Mouse (Mus musculus) lung, postnatal 0 days (tissue): ENCODE results near the gene Eif1ad. TPM values are rescaled to one million over a fixed set of nuclear protein-coding genes. Genes with fewer than 3 reads are reported as not detected.
A peak's percentile ranks its signal among the peaks of the same experiment; 100 is the strongest.

Experiments used
- ATAC-seq: fragments of 200-750 bp; cut with Nextera tagmentation; 2 replicates; pipeline ENCODE4 v1.8.0; 2017; ENCODE audit warnings: moderate library complexity
- DNase-seq: peaks from one replicate; pipeline ENCODE4 v3.0.0-alpha.2; 2016; ENCODE audit warnings: low spot score
- H3K27ac ChIP-seq: fragments of 300-500 bp; sonication (generic); 2 replicates; pipeline ENCODE4 v1.5.1; 2014; ENCODE audit warnings: antibody characterized with exemption, mild to moderate bottlenecking, low read length, mixed read lengths
- H3K27me3 ChIP-seq: fragments of 300-500 bp; sonication (generic); replicated peaks from 2 replicates; pipeline ENCODE4 v1.6.1; 2014; ENCODE audit warnings: low read length, mixed read lengths; ENCODE audit not compliant: insufficient read depth
- H3K36me3 ChIP-seq: fragments of 300-500 bp; sonication (generic); 2 replicates; pipeline ENCODE4 v1.6.1; 2014; ENCODE audit warnings: low read length, mixed read lengths; ENCODE audit not compliant: insufficient read depth
- H3K4me1 ChIP-seq: fragments of 300-500 bp; sonication (generic); 2 replicates; pipeline ENCODE4 v1.6.1; 2014; ENCODE audit warnings: antibody characterized with exemption, low read depth, low read length, mixed read lengths; ENCODE audit not compliant: insufficient read depth
- H3K4me2 ChIP-seq: fragments of 300-500 bp; sonication (generic); replicated peaks from 2 replicates; pipeline ENCODE4 v1.6.1; 2014; ENCODE audit warnings: low read depth, mild to moderate bottlenecking, low read length, moderate library complexity, mixed read lengths
- H3K4me3 ChIP-seq: fragments of 300-500 bp; sonication (generic); 2 replicates; pipeline ENCODE4 v1.5.1; 2014; ENCODE audit warnings: low read depth, low read length
- H3K9ac ChIP-seq: fragments of 300-500 bp; sonication (generic); replicated peaks from 2 replicates; pipeline ENCODE4 v1.6.1; 2014; ENCODE audit warnings: low read depth, mild to moderate bottlenecking
- H3K9me3 ChIP-seq: fragments of 300-500 bp; sonication (generic); 2 replicates; pipeline ENCODE4 v1.6.1; 2016; ENCODE audit warnings: low read length, mixed read lengths
- CTCF ChIP-seq: IDR thresholded peaks from 2 replicates; pipeline ENCODE4 v1.5.1; 2016; ENCODE audit warnings: antibody characterized with exemption, mild to moderate bottlenecking
- EP300 ChIP-seq: IDR thresholded peaks from 2 replicates; pipeline ENCODE4 v1.6.1; 2016; ENCODE audit warnings: antibody characterized with exemption, mild to moderate bottlenecking, control low read depth
- WGBS: fragments of 180-500 bp; shearing (Covaris S2); extraction: QIAGEN DNeasy Blood & Tissue Kit; methylation state at CpG from one replicate; pipeline ENCODE4 v1.1.7; 2014; 5-methylcytosine and 5-hydroxymethylcytosine counted together
- polyA plus RNA-seq: library from polyadenylated mRNA; unstranded; fragments of >200 nt; fragmentation: Nextera tagmentation; extraction: Ambion mirVana; gene quantifications from 2 replicates; pipeline ENCODE4 v1.2.1, GENCODE M21; 2015

Gene Eif1ad
- polyA plus RNA-seq, 1 experiment from 2014 or later, result 21.5 TPM

GRCm38 (mm10) chr19:5370932-5371331 lies 4.4 kb downstream of the Eif1ad start:
- H3K4me3 ChIP-seq, result no peak overlapping the region
- no peaks in the 10 kb centered on the region for H3K27me3 ChIP-seq
- no peak overlapping the region for H3K9ac ChIP-seq
- H3K36me3 ChIP-seq, result peaks cover 21% of the 10 kb centered on the region; the same call in 1 of the 2 replicates
- WGBS, result 80% methylated on average over 3 of the region's 3 CpGs
- DNase-seq (no peak), ATAC-seq (no peak)
- TF ChIP-seq CTCF (peak; percentile 50), EP300 (no peak)
- peaks cover 10% of the 10 kb centered on the region; the same call in 1 of the 2 replicates for H3K4me1 ChIP-seq
- H3K9me3 ChIP-seq, result no peaks in the 10 kb centered on the region
- H3K4me2 ChIP-seq, result no peak overlapping the region
- no peak overlapping the region for H3K27ac ChIP-seq

- Histone ChIP-seq H3K9me3 (no peaks in the 10 kb centered on the region), H3K9ac (no peak overlapping the region), H3K36me3 (peaks cover 21% of the 10 kb centered on the region; the same call in 1 of the 2 replicates), H3K27ac (no peak overlapping the region), H3K27me3 (no peaks in the 10 kb centered on the region), H3K4me1 (peaks cover 5% of the 10 kb centered on the region; the same call in 1 of the 2 replicates), H3K4me3 (no peak overlapping the region), H3K4me2 (no peak overlapping the region)
- no peak for TF ChIP-seq CTCF
- TF ChIP-seq EP300, result no peak
- DNase-seq (no peak), ATAC-seq (no peak)
- WGBS, result 93% methylated on average over 7 of the region's 7 CpGs
Measured at GRCm38 (mm10) chr19:5372724-5373123, 6.2 kb downstream of the Eif1ad start.

GRCm38 (mm10) chr19:5374177-5374576 lies 7.6 kb downstream of the Eif1ad start:
- 77% methylated on average over 4 of the region's 4 CpGs for WGBS
- peaks cover 32% of the 10 kb centered on the region; the same call in 1 of the 2 replicates for H3K36me3 ChIP-seq

GRCm38 (mm10) chr19:5374748-5375147 lies 8.2 kb downstream of the Eif1ad start:
- no peak for TF ChIP-seq CTCF
- TF ChIP-seq EP300, result no peak
- Histone ChIP-seq H3K9ac (no peak overlapping the region), H3K4me2 (no peak overlapping the region), H3K27ac (no peak overlapping the region), H3K4me1 (no peaks in the 10 kb centered on the region), H3K9me3 (no peaks in the 10 kb centered on the region), H3K4me3 (no peak overlapping the region), H3K27me3 (no peaks in the 10 kb centered on the region), H3K36me3 (peaks cover 38% of the 10 kb centered on the region; the same call in 1 of the 2 replicates)
- ATAC-seq (no peak), DNase-seq (no peak)
- 56% methylated on average over 4 of the region's 4 CpGs for WGBS

More at GRCm38 (mm10) chr19:5374177-5374576, 7.6 kb downstream of the Eif1ad start:
- no peak overlapping the region for H3K27ac ChIP-seq
- no peak overlapping the region for H3K9ac ChIP-seq
- no peak for DNase-seq
- no peak for ATAC-seq
- H3K4me1 ChIP-seq, result no peaks in the 10 kb centered on the region
- H3K27me3 ChIP-seq, result no peaks in the 10 kb centered on the region
- H3K4me2 ChIP-seq, result no peak overlapping the region
- no peak overlapping the region for H3K4me3 ChIP-seq
- no peaks in the 10 kb centered on the region for H3K9me3 ChIP-seq
- TF ChIP-seq CTCF (no peak), EP300 (no peak)

GRCm38 (mm10) chr19:5377446-5377845 lies 10.9 kb downstream of the Eif1ad start:
- ATAC-seq (no peak), DNase-seq (no peak)
- no peak overlapping the region for H3K27ac ChIP-seq
- no peaks in the 10 kb centered on the region for H3K27me3 ChIP-seq
- H3K9ac ChIP-seq, result no peak overlapping the region
- H3K9me3 ChIP-seq, result no peaks in the 10 kb centered on the region
- no peak for TF ChIP-seq EP300
- 87% methylated on average over 1 of the region's 1 CpGs for WGBS
- H3K4me3 ChIP-seq, result no peak overlapping the region
- no peak overlapping the region for H3K4me2 ChIP-seq
- H3K36me3 ChIP-seq, result peaks cover 51% of the 10 kb centered on the region
- H3K4me1 ChIP-seq, result no peaks in the 10 kb centered on the region

- no peaks in the 10 kb centered on the region for H3K9me3 ChIP-seq
- H3K27ac ChIP-seq, result no peak overlapping the region
- H3K4me1 ChIP-seq, result peaks cover 5% of the 10 kb centered on the region; the same call in 1 of the 2 replicates
- H3K9ac ChIP-seq, result no peak overlapping the region
- 90% methylated on average over 12 of the region's 12 CpGs for WGBS
- DNase-seq (no peak), ATAC-seq (no peak)
- no peak overlapping the region for H3K4me3 ChIP-seq
- no peaks in the 10 kb centered on the region for H3K27me3 ChIP-seq
- peaks cover 62% of the 10 kb centered on the region for H3K36me3 ChIP-seq
- H3K4me2 ChIP-seq, result no peak overlapping the region
- TF ChIP-seq EP300 (no peak), CTCF (no peak)
Measured at GRCm38 (mm10) chr19:5383326-5383725, 16.8 kb downstream of the Eif1ad start.

GRCm38 (mm10) chr19:5384715-5385114 lies 18.2 kb downstream of the Eif1ad start:
- Histone ChIP-seq H3K36me3 (peaks cover 48% of the 10 kb centered on the region), H3K27me3 (no peaks in the 10 kb centered on the region), H3K4me2 (no peak overlapping the region), H3K27ac (no peak overlapping the region), H3K9me3 (no peaks in the 10 kb centered on the region), H3K9ac (no peak overlapping the region), H3K4me1 (peaks cover 11% of the 10 kb centered on the region; the same call in 1 of the 2 replicates), H3K4me3 (no peak overlapping the region)
- DNase-seq (no peak), ATAC-seq (no peak)
- no peak for TF ChIP-seq CTCF
- no peak for TF ChIP-seq EP300
- 90% methylated on average over 8 of the region's 8 CpGs for WGBS
